ENCODE assay signal across 18 mouse cellular contexts in the genomic region with DNA sequence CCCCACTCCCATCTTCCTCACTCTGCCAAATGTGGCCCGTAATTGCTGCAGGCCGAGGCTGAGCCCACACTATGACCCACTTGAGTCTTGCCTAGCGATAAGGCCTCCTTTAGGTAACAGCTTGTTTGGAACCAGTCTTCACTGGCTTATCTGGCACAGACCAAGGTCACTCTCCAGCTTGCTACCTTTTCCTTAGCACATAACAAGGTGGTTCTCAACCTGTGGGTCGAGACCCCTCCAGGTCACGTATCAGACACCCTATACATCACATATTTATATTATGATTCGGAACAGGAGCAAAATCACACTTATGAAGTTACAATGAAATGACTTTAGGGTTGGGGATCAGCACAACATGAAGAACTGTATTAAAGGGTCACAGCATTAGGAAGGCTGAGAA.
"Had no signal": no experiment of that assay in that cellular context is flagged by ENCODE, and none has a peak within 500 bp of the region (broad histone marks: within the 10 kb centered on the region; RNA-seq: fewer than 3 reads in every experiment).

No protein-coding gene starts in this region.

- DNase-seq: kidney, adult 2 months; kidney, postnatal 25 days; layer of hippocampus, adult 9-11 months; layer of hippocampus, postnatal 36 days; liver, embryonic 13.5 days; lung, adult 2 months; lung, postnatal 14 days; lung, postnatal 4 days; right cerebral cortex, adult 18-20 months; right cerebral cortex, postnatal 14 days; right cerebral cortex, postnatal 4 days; thymus, adult 2 months; thymus, postnatal 25 days had no signal

- H3K9ac ChIP-seq: liver, embryonic 13.5 days; midbrain, embryonic 13.5 days had no signal

- H3K36me3 ChIP-seq: liver, embryonic 13.5 days; midbrain, embryonic 13.5 days had no signal

- H3K4me1 ChIP-seq: liver, embryonic 13.5 days had no signal

- H3K9me3 ChIP-seq: liver, embryonic 13.5 days; midbrain, embryonic 13.5 days had no signal

- H3K4me3 ChIP-seq: layer of hippocampus, adult 2 months; left cerebral cortex, adult 2 months; liver, embryonic 13.5 days; midbrain, embryonic 13.5 days had no signal

- H3K27ac ChIP-seq: layer of hippocampus, adult 2 months; left cerebral cortex, adult 2 months; liver, embryonic 13.5 days; midbrain, embryonic 13.5 days had no signal

- H3K27me3 ChIP-seq: liver, embryonic 13.5 days; midbrain, embryonic 13.5 days had no signal

- ATAC-seq: inflammation-experienced regulatory T-cells, adult 6 months; intestine, embryonic 16.5 days; midbrain, embryonic 13.5 days had no signal

- H3K4me2 ChIP-seq: liver, embryonic 13.5 days; midbrain, embryonic 13.5 days had no signal
